Mouse (Mus musculus): Measurements from ENCODE around the gene Mapk1. TPM values are rescaled to one million over a fixed set of nuclear protein-coding genes. Genes with fewer than 3 reads are reported as not detected.

Mapk1 gene
- polyA plus RNA-seq, 1 experiment = 48.7 TPM

DNA sequence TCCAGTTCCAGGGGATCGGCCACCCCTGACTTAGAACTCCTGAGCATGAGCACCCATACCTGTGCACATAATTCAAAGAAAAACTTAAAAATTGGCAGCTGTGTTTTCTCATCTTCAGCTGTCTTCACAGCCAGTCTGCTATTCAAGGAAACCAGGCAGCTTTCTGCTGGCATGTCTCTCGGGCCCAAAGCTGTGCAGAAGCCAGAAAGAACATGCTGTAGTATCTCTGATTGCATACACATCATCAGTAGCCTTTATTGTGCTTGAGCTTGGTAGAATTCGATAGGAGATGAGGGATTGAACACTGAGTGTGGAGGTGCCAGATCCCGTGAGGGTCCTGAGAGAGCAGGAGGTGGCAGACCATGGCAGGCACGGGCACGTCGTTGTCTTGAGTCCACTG, 89.8 kb downstream of the Mapk1 start:
- DNase-seq (ENCODE audit: low read depth in 1 of 2, low spot score in 2 of 2) = no peak

GRCm38 (mm10) chr16:17076301-17076700, 93.1 kb downstream of the Mapk1 start:
- no peaks in the 10 kb centered on the region for H3K36me3 ChIP-seq (ENCODE audit: control insufficient read depth, insufficient read depth, low read length)
- no peak overlapping the region for H3K27ac ChIP-seq (ENCODE audit: insufficient read depth, low read length)
- no peaks in the 10 kb centered on the region for H3K4me1 ChIP-seq (ENCODE audit: control insufficient read depth, insufficient read depth, insufficient read length)
- no peak overlapping the region for H3K4me3 ChIP-seq (ENCODE audit: extremely low read depth, insufficient read depth, insufficient read length)
- TF ChIP-seq CTCF (IDR thresholded peaks at IDR 0.05; ENCODE audit: extremely low read depth, insufficient read depth, insufficient read length, insufficient replicate concordance) (no peak), POLR2A (IDR thresholded peaks at IDR 0.05; ENCODE audit: low read depth, low read length) (no peak)
- no peak for DNase-seq (ENCODE audit: low read depth in 1 of 2, low spot score in 2 of 2)
- no peaks in the 10 kb centered on the region for H3K27me3 ChIP-seq (ENCODE audit: control insufficient read depth, insufficient read depth, low read length)
- WGBS = 93% methylated on average over 2 of the region's 2 CpGs

More for the DNA sequence above, 89.8 kb downstream of the Mapk1 start:
- TF ChIP-seq CTCF (IDR thresholded peaks at IDR 0.05; ENCODE audit: extremely low read depth, insufficient read depth, insufficient read length, insufficient replicate concordance) (no peak), POLR2A (IDR thresholded peaks at IDR 0.05; ENCODE audit: low read depth, low read length) (no peak)
- H3K27me3 ChIP-seq (ENCODE audit: control insufficient read depth, insufficient read depth, low read length) = no peaks in the 10 kb centered on the region
- H3K4me1 ChIP-seq (ENCODE audit: control insufficient read depth, insufficient read depth, insufficient read length) = 0 out of 2 replicates have a peak, but pooled peaks cover 4% of the 10 kb centered on the region
- no peaks in the 10 kb centered on the region for H3K36me3 ChIP-seq (ENCODE audit: control insufficient read depth, insufficient read depth, low read length)
- H3K4me3 ChIP-seq (ENCODE audit: extremely low read depth, insufficient read depth, insufficient read length) = no peak overlapping the region
- no peak overlapping the region for H3K27ac ChIP-seq (ENCODE audit: insufficient read depth, low read length)
- WGBS = 91% methylated on average over 7 of the region's 7 CpGs

GRCm38 (mm10) chr16:17076869-17077268, 93.7 kb downstream of the Mapk1 start:
- TF ChIP-seq CTCF (IDR thresholded peaks at IDR 0.05; ENCODE audit: extremely low read depth, insufficient read depth, insufficient read length, insufficient replicate concordance) (no peak), POLR2A (IDR thresholded peaks at IDR 0.05; ENCODE audit: low read depth, low read length) (no peak)
- no peak for DNase-seq (ENCODE audit: low read depth in 1 of 2, low spot score in 2 of 2)
- H3K27ac ChIP-seq (ENCODE audit: insufficient read depth, low read length) = no peak overlapping the region
- no peak overlapping the region for H3K4me3 ChIP-seq (ENCODE audit: extremely low read depth, insufficient read depth, insufficient read length)
- no peaks in the 10 kb centered on the region for H3K36me3 ChIP-seq (ENCODE audit: control insufficient read depth, insufficient read depth, low read length)
- no peaks in the 10 kb centered on the region for H3K4me1 ChIP-seq (ENCODE audit: control insufficient read depth, insufficient read depth, insufficient read length)
- no peaks in the 10 kb centered on the region for H3K27me3 ChIP-seq (ENCODE audit: control insufficient read depth, insufficient read depth, low read length)

GRCm38 (mm10) chr16:17078101-17078500, 94.9 kb downstream of the Mapk1 start:
- H3K4me3 ChIP-seq (ENCODE audit: extremely low read depth, insufficient read depth, insufficient read length) = no peak overlapping the region
- no peaks in the 10 kb centered on the region for H3K4me1 ChIP-seq (ENCODE audit: control insufficient read depth, insufficient read depth, insufficient read length)
- peaks cover 6% of the 10 kb centered on the region for H3K36me3 ChIP-seq (ENCODE audit: control insufficient read depth, insufficient read depth, low read length)
- TF ChIP-seq POLR2A (IDR thresholded peaks at IDR 0.05; ENCODE audit: low read depth, low read length) (no peak), CTCF (IDR thresholded peaks at IDR 0.05; ENCODE audit: extremely low read depth, insufficient read depth, insufficient read length, insufficient replicate concordance) (no peak)
- WGBS = 92% methylated on average over 7 of the region's 7 CpGs
- H3K27ac ChIP-seq (ENCODE audit: insufficient read depth, low read length) = no peak overlapping the region
- no peak for DNase-seq (ENCODE audit: low read depth in 1 of 2, low spot score in 2 of 2)
- H3K27me3 ChIP-seq (ENCODE audit: control insufficient read depth, insufficient read depth, low read length) = no peaks in the 10 kb centered on the region

GRCm38 (mm10) chr16:17082121-17082792, 99.1 kb downstream of the Mapk1 start:
- Histone ChIP-seq H3K36me3 (ENCODE audit: control insufficient read depth, insufficient read depth, low read length) (peaks cover 13% of the 10 kb centered on the region), H3K4me3 (ENCODE audit: extremely low read depth, insufficient read depth, insufficient read length) (no peak overlapping the region), H3K27ac (ENCODE audit: insufficient read depth, low read length) (no peak overlapping the region), H3K4me1 (ENCODE audit: control insufficient read depth, insufficient read depth, insufficient read length) (no peaks in the 10 kb centered on the region), H3K27me3 (ENCODE audit: control insufficient read depth, insufficient read depth, low read length) (no peaks in the 10 kb centered on the region)
- no peak for DNase-seq (ENCODE audit: low read depth in 1 of 2, low spot score in 2 of 2)
- 87% methylated on average over 6 of the region's 6 CpGs for WGBS
- no peak for TF ChIP-seq CTCF (IDR thresholded peaks at IDR 0.05; ENCODE audit: extremely low read depth, insufficient read depth, insufficient read length, insufficient replicate concordance)
- no peak for TF ChIP-seq POLR2A (IDR thresholded peaks at IDR 0.05; ENCODE audit: low read depth, low read length)

DNA sequence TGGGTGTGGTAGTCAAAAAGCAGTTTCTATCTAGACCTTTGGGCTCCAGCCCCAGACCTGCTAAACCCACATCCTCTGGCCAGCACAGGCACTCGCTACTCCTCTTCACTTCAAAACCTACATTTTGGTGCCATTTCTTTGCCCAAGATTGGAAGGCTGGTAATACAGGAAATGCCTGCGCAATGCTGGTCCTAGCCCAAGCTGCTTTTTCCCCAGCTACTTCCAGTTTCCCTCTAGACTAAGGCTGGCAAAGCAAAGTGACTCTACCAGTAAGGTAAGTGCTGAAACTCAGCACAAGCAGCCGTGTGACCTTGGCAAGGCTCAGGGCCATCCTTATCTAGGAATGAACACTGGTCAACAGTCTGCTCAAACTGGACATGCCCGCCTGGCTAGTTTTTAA, 102.5 kb downstream of the Mapk1 start:
- no peak for TF ChIP-seq CTCF (IDR thresholded peaks at IDR 0.05; ENCODE audit: extremely low read depth, insufficient read depth, insufficient read length, insufficient replicate concordance)
- no peak for TF ChIP-seq POLR2A (IDR thresholded peaks at IDR 0.05; ENCODE audit: low read depth, low read length)
- DNase-seq (ENCODE audit: low read depth in 1 of 2, low spot score in 2 of 2) = no peak
- Histone ChIP-seq H3K4me3 (ENCODE audit: extremely low read depth, insufficient read depth, insufficient read length) (no peak overlapping the region), H3K27me3 (ENCODE audit: control insufficient read depth, insufficient read depth, low read length) (no peaks in the 10 kb centered on the region), H3K4me1 (ENCODE audit: control insufficient read depth, insufficient read depth, insufficient read length) (no peaks in the 10 kb centered on the region), H3K27ac (ENCODE audit: insufficient read depth, low read length) (0 out of 2 replicates have a peak overlapping the region, but pooled peaks have one; percentile 25), H3K36me3 (ENCODE audit: control insufficient read depth, insufficient read depth, low read length) (peaks cover 41% of the 10 kb centered on the region)
- WGBS = 81% methylated on average over 4 of the region's 4 CpGs

- Histone ChIP-seq H3K36me3 (ENCODE audit: control insufficient read depth, insufficient read depth, low read length) (peaks cover 43% of the 10 kb centered on the region), H3K27ac (ENCODE audit: insufficient read depth, low read length) (no peak overlapping the region), H3K4me1 (ENCODE audit: control insufficient read depth, insufficient read depth, insufficient read length) (no peaks in the 10 kb centered on the region), H3K27me3 (ENCODE audit: control insufficient read depth, insufficient read depth, low read length) (no peaks in the 10 kb centered on the region), H3K4me3 (ENCODE audit: extremely low read depth, insufficient read depth, insufficient read length) (no peak overlapping the region)
- TF ChIP-seq POLR2A (IDR thresholded peaks at IDR 0.05; ENCODE audit: low read depth, low read length) (no peak), CTCF (IDR thresholded peaks at IDR 0.05; ENCODE audit: extremely low read depth, insufficient read depth, insufficient read length, insufficient replicate concordance) (no peak)
- WGBS = 87% methylated on average over 3 of the region's 3 CpGs
- DNase-seq (ENCODE audit: low read depth in 1 of 2, low spot score in 2 of 2) = no peak
Measured at GRCm38 (mm10) chr16:17086241-17086640, 103.1 kb downstream of the Mapk1 start.

Measured in spleen, adult 2 months (tissue).